Mouse (Mus musculus) midbrain, embryonic 13.5 days (tissue): Measurements from ENCODE around the gene Depdc1b. TPM values are rescaled to one million over a fixed set of nuclear protein-coding genes. Genes with fewer than 3 reads are reported as not detected.

ENCODE experiments used
- ATAC-seq: fragments of 200-750 bp; cut with Nextera tagmentation; 2 replicates; pipeline ENCODE4 v1.8.0; 2017; ENCODE audit warnings: mild to moderate bottlenecking, moderate TSS enrichment, moderate library complexity
- H3K27ac ChIP-seq: fragments of 300-500 bp; sonication (generic); 2 replicates; pipeline ENCODE4 v1.5.1; 2015; ENCODE audit warnings: inconsistent platforms, mild to moderate bottlenecking, moderate library complexity
- H3K27me3 ChIP-seq: fragments of 300-500 bp; sonication (generic); 2 replicates; pipeline ENCODE4 v1.6.1; 2015; ENCODE audit warnings: mild to moderate bottlenecking, inconsistent platforms
- H3K36me3 ChIP-seq: fragments of 300-500 bp; sonication (generic); 2 replicates; pipeline ENCODE4 v1.6.1; 2015; ENCODE audit warnings: mild to moderate bottlenecking, inconsistent platforms
- H3K4me1 ChIP-seq: fragments of 300-500 bp; sonication (generic); replicated peaks from 2 replicates; pipeline ENCODE4 v1.6.1; 2015; ENCODE audit warnings: inconsistent platforms
- H3K4me2 ChIP-seq: fragments of 300-500 bp; sonication (generic); replicated peaks from 2 replicates; pipeline ENCODE4 v1.6.1; 2015; ENCODE audit warnings: moderate library complexity, mild to moderate bottlenecking, inconsistent platforms
- H3K4me3 ChIP-seq: fragments of 300-500 bp; sonication (generic); replicated peaks from 2 replicates; pipeline ENCODE4 v1.5.1; 2015; ENCODE audit warnings: mild to moderate bottlenecking, inconsistent platforms
- H3K9ac ChIP-seq: fragments of 300-500 bp; sonication (generic); replicated peaks from 2 replicates; pipeline ENCODE4 v1.6.1; 2015; ENCODE audit warnings: mild to moderate bottlenecking, inconsistent platforms
- H3K9me3 ChIP-seq: fragments of 300-500 bp; sonication (generic); 2 replicates; pipeline ENCODE4 v1.6.1; 2016; ENCODE audit warnings: mild to moderate bottlenecking, inconsistent platforms
- WGBS: fragments of 180-500 bp; shearing (Covaris S2); methylation state at CpG from one replicate; pipeline ENCODE4 v1.1.7; 2015; 5-methylcytosine and 5-hydroxymethylcytosine counted together
- polyA plus RNA-seq: library from polyadenylated mRNA; unstranded; fragments of >200 nt; fragmentation: Nextera tagmentation; extraction: Ambion mirVana; gene quantifications from 2 replicates; pipeline ENCODE4 v1.2.1, GENCODE M21; 2015

Depdc1b gene
- polyA plus RNA-seq = 5.7 TPM in 2 replicates

GRCm38 (mm10) chr13:108315702-108316486 is at the start of gene Depdc1b:
Depdc1b (plus strand) TSS chr13:108316332.
- WGBS = 1% methylated on average over 48 of the region's 48 CpGs
- Histone ChIP-seq H3K9me3 (no peaks in the 10 kb centered on the region), H3K4me1 (peaks cover 19% of the 10 kb centered on the region), H3K9ac (peak within 1 kb of the TSS; percentile 79), H3K27me3 (no peaks in the 10 kb centered on the region), H3K4me2 (peak within 1 kb of the TSS; percentile 96), H3K27ac (peak within 1 kb of the TSS; percentile 44; the same call in 1 of the 2 replicates), H3K36me3 (no peaks in the 10 kb centered on the region), H3K4me3 (peak within 1 kb of the TSS; percentile 57)
- peak; percentile 97 for ATAC-seq

GRCm38 (mm10) chr13:108267841-108268634 is 48.1 kb upstream of the Depdc1b start:
- no peak overlapping the region for H3K9ac ChIP-seq
- ATAC-seq = no peak
- H3K27ac ChIP-seq = no peak overlapping the region
- no peaks in the 10 kb centered on the region for H3K9me3 ChIP-seq
- H3K36me3 ChIP-seq = no peaks in the 10 kb centered on the region
- no peaks in the 10 kb centered on the region for H3K27me3 ChIP-seq
- no peak overlapping the region for H3K4me3 ChIP-seq
- no peak overlapping the region for H3K4me2 ChIP-seq
- 89% methylated on average over 9 of the region's 9 CpGs for WGBS
- no peaks in the 10 kb centered on the region; the same call in 1 of the 2 replicates for H3K4me1 ChIP-seq

- no peak for ATAC-seq
- 85% methylated on average over 7 of the region's 7 CpGs for WGBS
- Histone ChIP-seq H3K9ac (no peak overlapping the region), H3K4me2 (no peak overlapping the region), H3K9me3 (no peaks in the 10 kb centered on the region), H3K27ac (no peak overlapping the region), H3K4me3 (no peak overlapping the region), H3K27me3 (no peaks in the 10 kb centered on the region), H3K4me1 (no peaks in the 10 kb centered on the region; the same call in 1 of the 2 replicates), H3K36me3 (no peaks in the 10 kb centered on the region)
These were observed 44.5 kb upstream of the Depdc1b start for GRCm38 (mm10) chr13:108271458-108272148.

GRCm38 (mm10) chr13:108272332-108272731 is 43.8 kb upstream of the Depdc1b start:
- WGBS = 85% methylated on average over 8 of the region's 8 CpGs

GRCm38 (mm10) chr13:108273034-108273433 is 43.1 kb upstream of the Depdc1b start:
- Histone ChIP-seq H3K9ac (no peak overlapping the region), H3K27ac (no peak overlapping the region), H3K4me1 (no peaks in the 10 kb centered on the region; the same call in 1 of the 2 replicates), H3K9me3 (no peaks in the 10 kb centered on the region), H3K4me3 (no peak overlapping the region), H3K27me3 (no peaks in the 10 kb centered on the region), H3K4me2 (no peak overlapping the region), H3K36me3 (no peaks in the 10 kb centered on the region)
- ATAC-seq = no peak
- WGBS = 72% methylated on average over 15 of the region's 15 CpGs

More at GRCm38 (mm10) chr13:108272332-108272731, 43.8 kb upstream of the Depdc1b start:
- H3K36me3 ChIP-seq = no peaks in the 10 kb centered on the region
- no peak overlapping the region for H3K9ac ChIP-seq
- no peaks in the 10 kb centered on the region for H3K27me3 ChIP-seq
- H3K4me1 ChIP-seq = no peaks in the 10 kb centered on the region; the same call in 1 of the 2 replicates
- ATAC-seq = no peak
- H3K4me2 ChIP-seq = no peak overlapping the region
- H3K27ac ChIP-seq = no peak overlapping the region
- no peak overlapping the region for H3K4me3 ChIP-seq
- no peaks in the 10 kb centered on the region for H3K9me3 ChIP-seq

GRCm38 (mm10) chr13:108273456-108273855 is 42.7 kb upstream of the Depdc1b start:
- H3K9ac ChIP-seq = no peak overlapping the region
- H3K27ac ChIP-seq = no peak overlapping the region
- ATAC-seq = no peak
- no peaks in the 10 kb centered on the region for H3K36me3 ChIP-seq
- H3K4me2 ChIP-seq = no peak overlapping the region
- 53% methylated on average over 5 of the region's 5 CpGs for WGBS
- no peaks in the 10 kb centered on the region for H3K27me3 ChIP-seq
- no peaks in the 10 kb centered on the region for H3K9me3 ChIP-seq
- no peak overlapping the region for H3K4me3 ChIP-seq
- H3K4me1 ChIP-seq = no peaks in the 10 kb centered on the region; the same call in 1 of the 2 replicates

- Histone ChIP-seq H3K27me3 (no peaks in the 10 kb centered on the region), H3K36me3 (no peaks in the 10 kb centered on the region), H3K9me3 (no peaks in the 10 kb centered on the region), H3K9ac (no peak overlapping the region), H3K4me2 (no peak overlapping the region), H3K4me1 (no peaks in the 10 kb centered on the region), H3K4me3 (no peak overlapping the region), H3K27ac (no peak overlapping the region)
- 79% methylated on average over 1 of the region's 1 CpGs for WGBS
- ATAC-seq = no peak
These were observed 39.6 kb upstream of the Depdc1b start for GRCm38 (mm10) chr13:108276561-108276960.

GRCm38 (mm10) chr13:108277320-108277719 is 38.8 kb upstream of the Depdc1b start:
- ATAC-seq = no peak

GRCm38 (mm10) chr13:108278592-108278991 is 37.5 kb upstream of the Depdc1b start:
- no peak for ATAC-seq
- Histone ChIP-seq H3K9ac (no peak overlapping the region), H3K9me3 (no peaks in the 10 kb centered on the region), H3K4me2 (no peak overlapping the region), H3K4me3 (no peak overlapping the region), H3K27ac (no peak overlapping the region), H3K27me3 (no peaks in the 10 kb centered on the region), H3K4me1 (no peaks in the 10 kb centered on the region), H3K36me3 (no peaks in the 10 kb centered on the region)
- 69% methylated on average over 6 of the region's 6 CpGs for WGBS

More at GRCm38 (mm10) chr13:108277320-108277719, 38.8 kb upstream of the Depdc1b start:
- no peaks in the 10 kb centered on the region for H3K4me1 ChIP-seq
- 77% methylated on average over 7 of the region's 7 CpGs for WGBS
- no peaks in the 10 kb centered on the region for H3K36me3 ChIP-seq
- H3K9me3 ChIP-seq = no peaks in the 10 kb centered on the region
- no peak overlapping the region for H3K27ac ChIP-seq
- H3K4me2 ChIP-seq = no peak overlapping the region
- no peak overlapping the region for H3K9ac ChIP-seq
- H3K4me3 ChIP-seq = no peak overlapping the region
- no peaks in the 10 kb centered on the region for H3K27me3 ChIP-seq

GRCm38 (mm10) chr13:108284312-108284711 is 31.8 kb upstream of the Depdc1b start:
- Histone ChIP-seq H3K9me3 (no peaks in the 10 kb centered on the region), H3K36me3 (no peaks in the 10 kb centered on the region), H3K4me2 (no peak overlapping the region), H3K27me3 (no peaks in the 10 kb centered on the region), H3K4me3 (no peak overlapping the region), H3K27ac (no peak overlapping the region), H3K4me1 (no peaks in the 10 kb centered on the region), H3K9ac (no peak overlapping the region)
- 93% methylated on average over 2 of the region's 2 CpGs for WGBS
- no peak for ATAC-seq

- no peak overlapping the region for H3K4me2 ChIP-seq
- H3K4me3 ChIP-seq = no peak overlapping the region
- H3K4me1 ChIP-seq = no peaks in the 10 kb centered on the region
- no peak for ATAC-seq
- H3K9ac ChIP-seq = no peak overlapping the region
- no peaks in the 10 kb centered on the region for H3K36me3 ChIP-seq
- H3K9me3 ChIP-seq = no peaks in the 10 kb centered on the region
- 64% methylated on average over 3 of the region's 3 CpGs for WGBS
- H3K27me3 ChIP-seq = no peaks in the 10 kb centered on the region
- no peak overlapping the region for H3K27ac ChIP-seq
These were observed 28.2 kb upstream of the Depdc1b start for GRCm38 (mm10) chr13:108287953-108288352.
